Mouse (Mus musculus): Measurements from ENCODE around the gene Lurap1. TPM values are rescaled to one million over a fixed set of nuclear protein-coding genes. Genes with fewer than 3 reads are reported as not detected.

Gene Lurap1
- polyA plus RNA-seq, 1 experiment from 2014 or later = 2.8 TPM

DNA sequence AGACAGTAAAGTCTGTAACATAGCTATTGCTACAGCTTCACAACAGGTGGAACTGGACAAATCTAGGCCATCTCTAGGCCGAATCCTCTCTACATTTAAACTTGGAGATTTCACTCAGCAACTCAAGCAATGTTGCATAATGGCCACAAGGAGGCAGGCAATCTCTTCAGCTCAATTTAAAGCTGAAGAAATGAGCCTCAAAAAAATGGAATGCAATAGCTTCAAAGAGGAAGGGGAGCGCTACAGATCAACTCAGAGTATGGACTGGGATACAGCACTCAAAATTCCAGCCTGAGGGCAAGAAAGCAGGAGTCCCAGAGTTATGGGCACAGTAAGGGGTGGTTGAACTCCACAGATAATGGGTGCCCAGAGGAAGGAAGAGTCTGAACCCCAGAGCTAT is 16.1 kb downstream of the Lurap1 start:
- H3K9me3 ChIP-seq = no peaks in the 10 kb centered on the region
- peaks cover 8% of the 10 kb centered on the region; the same call in 1 of the 2 replicates for H3K36me3 ChIP-seq
- WGBS = 23% methylated on average over 2 of the region's 2 CpGs
- no peak overlapping the region for H3K9ac ChIP-seq
- no peak overlapping the region for H3K4me2 ChIP-seq
- ATAC-seq (ENCODE audit: insufficient number of reproducible peaks, low FRiP score, low TSS enrichment, low read depth) = no peak
- no peaks in the 10 kb centered on the region for H3K4me1 ChIP-seq
- no peak overlapping the region for H3K27ac ChIP-seq
- H3K4me3 ChIP-seq = no peak overlapping the region
- no peaks in the 10 kb centered on the region for H3K27me3 ChIP-seq

GRCm38 (mm10) chr4:116133126-116133525 is 18.0 kb downstream of the Lurap1 start:
- Histone ChIP-seq H3K4me2 (no peak overlapping the region), H3K4me1 (no peaks in the 10 kb centered on the region), H3K4me3 (no peak overlapping the region), H3K27me3 (no peaks in the 10 kb centered on the region), H3K36me3 (peaks cover 8% of the 10 kb centered on the region; the same call in 1 of the 2 replicates), H3K27ac (no peak overlapping the region), H3K9me3 (no peaks in the 10 kb centered on the region), H3K9ac (no peak overlapping the region)
- ATAC-seq (ENCODE audit: insufficient number of reproducible peaks, low FRiP score, low TSS enrichment, low read depth) = no peak
- 66% methylated on average over 4 of the region's 4 CpGs for WGBS

DNA sequence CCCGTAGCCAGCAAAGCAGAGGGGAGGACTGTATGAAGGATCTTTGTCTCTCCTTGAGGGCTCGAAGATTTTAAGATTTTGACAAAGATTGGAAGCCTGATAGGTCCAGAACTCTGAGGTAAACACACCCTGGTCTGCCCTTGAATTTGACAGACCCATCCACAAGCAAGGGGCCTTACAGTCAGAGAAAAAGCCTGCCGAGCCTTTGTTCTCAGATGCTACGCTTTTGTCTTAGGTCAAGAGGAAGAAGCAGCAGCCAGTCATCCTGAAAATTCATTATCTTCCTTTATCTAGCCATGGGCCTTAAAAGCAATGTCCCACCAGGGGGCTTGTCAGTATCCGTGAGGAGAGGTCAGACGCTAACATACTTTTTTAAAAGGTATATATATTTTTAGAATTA is 23.2 kb downstream of the Lurap1 start:
- ATAC-seq (ENCODE audit: insufficient number of reproducible peaks, low FRiP score, low TSS enrichment, low read depth) = no peak
- H3K9ac ChIP-seq = no peak overlapping the region
- peaks cover 8% of the 10 kb centered on the region for H3K4me1 ChIP-seq
- WGBS = 81% methylated on average over 6 of the region's 6 CpGs
- no peak overlapping the region for H3K27ac ChIP-seq
- H3K4me3 ChIP-seq = no peak overlapping the region
- no peaks in the 10 kb centered on the region for H3K9me3 ChIP-seq
- H3K27me3 ChIP-seq = no peaks in the 10 kb centered on the region
- no peak overlapping the region for H3K4me2 ChIP-seq
- no peaks in the 10 kb centered on the region for H3K36me3 ChIP-seq

- 88% methylated on average over 4 of the region's 4 CpGs for WGBS
- H3K4me1 ChIP-seq = peaks cover 11% of the 10 kb centered on the region
- no peaks in the 10 kb centered on the region for H3K27me3 ChIP-seq
- no peak overlapping the region for H3K4me3 ChIP-seq
- H3K27ac ChIP-seq = no peak overlapping the region
- H3K36me3 ChIP-seq = no peaks in the 10 kb centered on the region
- H3K9ac ChIP-seq = no peak overlapping the region
- no peak overlapping the region for H3K4me2 ChIP-seq
- ATAC-seq (ENCODE audit: insufficient number of reproducible peaks, low FRiP score, low TSS enrichment, low read depth) = no peak
- no peaks in the 10 kb centered on the region for H3K9me3 ChIP-seq
Measured at GRCm38 (mm10) chr4:116125803-116126386, 25.2 kb downstream of the Lurap1 start.

DNA sequence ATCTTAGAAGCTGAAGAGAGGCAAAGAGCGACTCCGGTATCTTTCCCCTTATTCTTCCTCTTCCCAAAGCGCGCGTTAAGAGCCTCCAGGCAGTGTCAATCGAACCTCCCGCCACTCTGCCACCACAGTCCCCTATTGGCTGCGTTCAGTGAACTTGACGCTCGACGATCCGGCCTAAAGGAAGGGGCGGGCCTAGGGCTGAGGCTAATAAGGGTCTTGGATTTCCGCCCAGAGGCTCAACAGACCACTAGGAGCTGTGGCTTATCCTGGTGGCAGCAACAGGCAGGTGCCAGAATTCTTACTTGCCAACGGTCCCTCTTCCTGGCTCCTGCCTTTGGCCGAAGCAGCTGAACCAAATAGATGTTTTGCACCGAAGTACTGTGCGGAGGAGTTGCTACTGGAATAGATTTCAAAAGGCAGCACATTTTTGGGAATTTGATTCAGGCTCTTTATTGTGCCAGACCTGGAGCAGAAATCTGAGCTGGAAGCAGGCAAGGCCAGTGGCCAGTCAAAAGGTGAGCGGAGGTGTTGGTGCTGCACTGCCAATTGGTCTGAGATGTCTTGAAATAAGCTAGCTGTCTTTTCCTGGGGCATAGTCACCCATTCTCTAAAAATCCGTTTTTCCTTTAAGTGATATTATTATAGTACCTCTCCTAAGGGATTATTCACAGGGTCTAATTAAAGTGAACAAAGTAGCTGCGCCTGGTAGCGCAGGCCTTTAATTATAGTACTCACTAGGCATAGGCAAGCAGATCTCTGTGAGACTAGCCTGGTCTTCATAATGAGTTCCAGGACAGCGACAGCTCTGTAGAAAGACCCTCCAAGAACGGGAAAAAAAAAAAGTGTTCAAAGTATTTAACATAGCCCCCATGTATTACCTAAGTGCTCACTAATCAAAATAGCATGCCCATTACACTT is 27.3 kb downstream of the Lurap1 start, which contains the start of the genes Rad54l and Pomgnt1:
Rad54l (minus strand) TSS at position 89 of the 918 bp plus-strand sequence.
Pomgnt1 (plus strand) TSS at position 239 of the 918 bp plus-strand sequence.
- Histone ChIP-seq H3K9ac (peak within 1 kb of the TSS; percentile 35), H3K27me3 (no peaks in the 10 kb centered on the region), H3K4me1 (peaks cover 11% of the 10 kb centered on the region), H3K9me3 (no peaks in the 10 kb centered on the region), H3K4me2 (peak within 1 kb of the TSS; percentile 58), H3K27ac (peak within 1 kb of the TSS; percentile 65), H3K36me3 (no peaks in the 10 kb centered on the region; the same call in 1 of the 2 replicates), H3K4me3 (peak within 1 kb of the TSS; percentile 47)
- WGBS = 3% methylated on average over 24 of the region's 24 CpGs
- peak; percentile 93 for ATAC-seq (ENCODE audit: insufficient number of reproducible peaks, low FRiP score, low TSS enrichment, low read depth)

DNA sequence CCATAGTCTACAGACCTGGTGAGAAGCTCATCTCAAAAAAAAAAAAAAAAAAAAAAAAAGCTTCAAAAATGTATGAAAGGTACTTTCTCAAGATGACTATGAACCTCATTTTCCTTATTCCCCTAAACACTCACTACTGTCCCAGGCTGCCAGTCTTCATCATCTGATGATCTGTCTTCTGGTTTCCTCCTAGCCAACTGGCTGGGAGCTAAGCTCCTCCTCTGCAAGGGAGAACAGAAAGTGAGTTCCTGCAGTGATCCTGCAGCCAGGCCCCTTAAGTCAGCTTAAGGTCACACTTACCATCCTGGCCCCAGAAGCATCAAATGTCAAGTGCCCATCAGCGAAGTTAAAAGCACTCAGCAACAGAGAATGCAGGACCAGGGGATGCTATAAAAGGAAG is 28.4 kb downstream of the Lurap1 start:
- peak overlapping the region; percentile 35 for H3K9ac ChIP-seq
- peak overlapping the region; percentile 47 for H3K4me3 ChIP-seq
- H3K4me1 ChIP-seq = peaks cover 11% of the 10 kb centered on the region
- no peak overlapping the region for H3K27ac ChIP-seq
- H3K27me3 ChIP-seq = no peaks in the 10 kb centered on the region
- no peaks in the 10 kb centered on the region for H3K9me3 ChIP-seq
- H3K36me3 ChIP-seq = no peaks in the 10 kb centered on the region; the same call in 1 of the 2 replicates
- WGBS = 3% methylated on average over 1 of the region's 1 CpGs
- no peak for ATAC-seq (ENCODE audit: insufficient number of reproducible peaks, low FRiP score, low TSS enrichment, low read depth)
- peak overlapping the region; percentile 58 for H3K4me2 ChIP-seq

DNA sequence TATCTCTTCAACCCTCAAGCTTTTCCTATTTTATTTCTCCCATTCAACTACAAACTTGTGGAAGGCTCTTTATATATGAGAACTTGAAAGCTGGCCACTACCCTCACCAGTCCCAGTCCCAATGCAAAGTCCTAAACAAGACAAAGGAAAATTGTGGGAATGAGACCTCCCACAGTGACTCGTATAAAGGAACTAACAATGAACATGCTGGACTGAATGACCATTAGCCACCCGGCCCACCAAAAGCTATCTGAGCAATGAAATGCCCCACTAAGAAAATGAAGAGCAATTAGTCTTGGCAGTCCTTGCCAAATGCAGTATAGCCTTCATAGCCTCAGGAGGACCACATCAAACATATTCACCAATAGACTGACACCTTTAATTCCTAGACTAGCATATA is 39.7 kb downstream of the Lurap1 start:
- Histone ChIP-seq H3K4me2 (no peak overlapping the region), H3K36me3 (peaks cover 10% of the 10 kb centered on the region; the same call in 1 of the 2 replicates), H3K4me1 (no peaks in the 10 kb centered on the region), H3K9ac (no peak overlapping the region), H3K27ac (no peak overlapping the region), H3K9me3 (no peaks in the 10 kb centered on the region), H3K4me3 (no peak overlapping the region), H3K27me3 (no peaks in the 10 kb centered on the region)
- no peak for ATAC-seq (ENCODE audit: insufficient number of reproducible peaks, low FRiP score, low TSS enrichment, low read depth)
- 80% methylated on average over 2 of the region's 2 CpGs for WGBS

GRCm38 (mm10) chr4:116110695-116111094 is 40.4 kb downstream of the Lurap1 start:
- 95% methylated on average over 6 of the region's 6 CpGs for WGBS
- no peak for ATAC-seq (ENCODE audit: insufficient number of reproducible peaks, low FRiP score, low TSS enrichment, low read depth)

GRCm38 (mm10) chr4:116105278-116105677 is 45.9 kb downstream of the Lurap1 start:
- Histone ChIP-seq H3K4me1 (no peaks in the 10 kb centered on the region), H3K36me3 (peaks cover 26% of the 10 kb centered on the region), H3K9me3 (no peaks in the 10 kb centered on the region), H3K27ac (no peak overlapping the region), H3K9ac (no peak overlapping the region), H3K27me3 (no peaks in the 10 kb centered on the region), H3K4me2 (no peak overlapping the region), H3K4me3 (no peak overlapping the region)
- WGBS = 95% methylated on average over 5 of the region's 5 CpGs
- ATAC-seq (ENCODE audit: insufficient number of reproducible peaks, low FRiP score, low TSS enrichment, low read depth) = no peak

More at GRCm38 (mm10) chr4:116110695-116111094, 40.4 kb downstream of the Lurap1 start:
- Histone ChIP-seq H3K36me3 (peaks cover 10% of the 10 kb centered on the region; the same call in 1 of the 2 replicates), H3K4me2 (no peak overlapping the region), H3K27me3 (no peaks in the 10 kb centered on the region), H3K4me3 (no peak overlapping the region), H3K9me3 (no peaks in the 10 kb centered on the region), H3K4me1 (no peaks in the 10 kb centered on the region), H3K27ac (no peak overlapping the region), H3K9ac (no peak overlapping the region)

- ATAC-seq (ENCODE audit: insufficient number of reproducible peaks, low FRiP score, low TSS enrichment, low read depth) = no peak
- Histone ChIP-seq H3K27me3 (no peaks in the 10 kb centered on the region), H3K36me3 (peaks cover 66% of the 10 kb centered on the region)
Measured at GRCm38 (mm10) chr4:116100959-116101358, 50.2 kb downstream of the Lurap1 start.

DNA sequence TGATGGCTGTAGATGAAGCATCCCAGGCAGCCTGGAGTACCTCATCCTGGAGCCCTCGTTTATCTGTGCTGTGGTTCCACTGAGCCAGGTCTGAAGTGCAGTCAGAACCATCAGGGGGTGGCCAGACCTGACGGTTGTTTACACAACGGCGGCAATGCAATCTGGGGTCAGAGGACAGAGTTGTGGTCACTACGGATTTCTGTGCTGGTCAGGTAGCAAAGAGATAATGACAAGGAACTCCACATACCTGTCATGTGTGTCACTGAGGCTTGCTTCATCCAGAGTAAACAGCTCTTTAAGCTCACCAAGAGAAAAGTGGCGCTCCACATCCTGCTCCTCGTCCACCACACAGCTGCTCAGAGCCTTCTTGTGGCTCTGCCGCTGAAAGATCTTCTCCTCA is 53.9 kb downstream of the Lurap1 start:
- no peaks in the 10 kb centered on the region for H3K4me1 ChIP-seq
- no peak overlapping the region for H3K4me2 ChIP-seq
- no peak overlapping the region for H3K4me3 ChIP-seq
- H3K9me3 ChIP-seq = no peaks in the 10 kb centered on the region
- H3K9ac ChIP-seq = no peak overlapping the region
- H3K36me3 ChIP-seq = peaks cover 94% of the 10 kb centered on the region
- H3K27me3 ChIP-seq = no peaks in the 10 kb centered on the region
- no peak for ATAC-seq (ENCODE audit: insufficient number of reproducible peaks, low FRiP score, low TSS enrichment, low read depth)
- H3K27ac ChIP-seq = no peak overlapping the region
- WGBS = 85% methylated on average over 8 of the region's 8 CpGs

More at GRCm38 (mm10) chr4:116100959-116101358, 50.2 kb downstream of the Lurap1 start:
- Histone ChIP-seq H3K4me3 (no peak overlapping the region), H3K4me1 (no peaks in the 10 kb centered on the region), H3K9me3 (no peaks in the 10 kb centered on the region), H3K27ac (no peak overlapping the region), H3K9ac (no peak overlapping the region), H3K4me2 (no peak overlapping the region)
- 87% methylated on average over 7 of the region's 7 CpGs for WGBS

DNA sequence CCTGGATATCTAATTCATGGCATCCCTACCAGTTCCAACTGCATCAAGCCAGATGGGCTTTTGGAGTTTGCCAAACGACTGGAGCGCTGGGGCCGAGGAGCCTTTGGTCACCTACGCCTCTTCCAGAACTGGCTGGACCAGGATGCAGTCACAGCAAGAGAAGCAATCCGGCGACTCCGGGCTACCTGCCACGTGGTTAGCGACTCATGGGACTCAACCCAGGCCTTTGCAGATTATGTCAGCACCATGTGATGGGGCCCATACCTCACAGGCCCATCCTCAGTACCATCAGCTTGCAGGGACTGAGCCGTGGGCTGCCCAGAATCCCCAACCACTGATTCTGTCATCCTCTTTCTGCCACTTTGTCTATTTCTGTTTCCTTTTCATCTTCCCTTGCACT is 54.8 kb downstream of the Lurap1 start:
- ATAC-seq (ENCODE audit: insufficient number of reproducible peaks, low FRiP score, low TSS enrichment, low read depth) = no peak
- 86% methylated on average over 10 of the region's 10 CpGs for WGBS
- H3K4me3 ChIP-seq = no peak overlapping the region
- H3K9ac ChIP-seq = no peak overlapping the region
- H3K36me3 ChIP-seq = peaks cover 98% of the 10 kb centered on the region
- H3K27ac ChIP-seq = no peak overlapping the region
- H3K27me3 ChIP-seq = no peaks in the 10 kb centered on the region
- H3K4me1 ChIP-seq = no peaks in the 10 kb centered on the region
- no peaks in the 10 kb centered on the region for H3K9me3 ChIP-seq
- H3K4me2 ChIP-seq = no peak overlapping the region

Measured in limb, embryonic 15.5 days (tissue).